Mouse (Mus musculus): ENCODE measurements around the gene Tmed3.

The Tmed3 gene

DNA sequence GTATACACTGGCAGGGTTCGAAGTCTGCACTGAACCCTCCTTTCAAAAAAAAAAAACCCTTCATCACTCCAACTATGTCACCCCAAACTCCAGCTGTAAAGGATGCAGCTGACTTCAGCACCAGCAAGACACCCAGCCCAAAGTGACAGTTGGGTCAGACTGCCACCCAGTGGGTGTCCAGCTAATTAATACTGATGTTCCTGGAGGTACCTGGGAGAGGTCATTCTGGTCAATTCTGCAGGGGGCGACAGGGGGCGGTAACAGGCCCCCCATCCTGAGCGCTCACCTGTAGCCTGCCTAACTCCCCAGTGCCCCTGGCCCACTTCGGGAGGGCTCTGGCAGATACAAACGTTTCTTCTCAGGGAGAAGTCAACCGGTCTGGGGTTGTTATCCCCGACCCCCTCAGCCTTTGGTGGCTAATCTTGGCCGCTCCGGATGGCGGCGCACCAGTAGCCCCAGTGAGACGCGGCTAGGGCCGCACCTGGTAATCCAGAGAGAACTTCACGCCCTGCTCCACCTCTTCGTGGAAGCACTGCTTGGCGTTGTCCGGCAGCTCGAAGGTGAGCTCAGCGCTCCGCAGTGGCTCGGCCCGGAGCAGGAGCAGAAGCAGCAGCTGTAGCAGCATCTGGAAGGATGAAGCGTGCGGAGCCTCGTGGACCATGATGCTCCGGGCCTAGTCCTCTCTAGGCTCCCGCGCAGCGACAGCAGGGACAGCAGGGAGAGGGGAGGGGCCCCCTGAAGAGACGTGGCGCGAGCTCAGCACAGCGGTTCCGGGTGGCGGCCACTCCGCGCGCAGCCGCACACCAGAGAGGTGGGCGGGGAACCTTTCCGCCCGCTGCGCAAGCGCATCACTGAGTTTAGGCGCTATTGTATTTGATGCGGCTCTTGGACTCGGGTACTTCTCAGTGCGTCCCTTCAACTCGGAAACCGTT lies at the start of gene Tmed3:
Tmed3 (minus strand) TSS at position 804 of the 932 bp plus-strand sequence.
- DNase-seq (ENCODE audit: low spot score) = peak; percentile 89

DNA sequence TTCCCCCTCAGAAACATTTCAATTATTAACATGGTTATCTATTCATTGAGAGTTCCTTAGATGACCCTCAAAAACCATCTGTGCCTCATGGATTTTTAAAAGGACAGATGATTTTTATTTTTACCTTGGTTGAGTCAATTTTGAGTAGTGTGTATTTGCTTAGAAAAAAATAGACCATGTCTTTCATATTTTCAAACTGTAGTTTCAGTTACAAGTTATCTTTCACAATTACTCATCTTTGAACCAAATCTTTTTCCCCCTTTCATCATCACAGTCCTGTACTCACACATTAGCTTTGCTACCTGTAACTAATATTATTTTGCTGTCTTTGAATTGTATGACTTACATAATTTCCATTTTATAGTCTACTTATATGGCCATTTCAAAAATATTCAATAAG lies 35.2 kb upstream of the Tmed3 start:
- DNase-seq (ENCODE audit: low spot score) = no peak

DNA sequence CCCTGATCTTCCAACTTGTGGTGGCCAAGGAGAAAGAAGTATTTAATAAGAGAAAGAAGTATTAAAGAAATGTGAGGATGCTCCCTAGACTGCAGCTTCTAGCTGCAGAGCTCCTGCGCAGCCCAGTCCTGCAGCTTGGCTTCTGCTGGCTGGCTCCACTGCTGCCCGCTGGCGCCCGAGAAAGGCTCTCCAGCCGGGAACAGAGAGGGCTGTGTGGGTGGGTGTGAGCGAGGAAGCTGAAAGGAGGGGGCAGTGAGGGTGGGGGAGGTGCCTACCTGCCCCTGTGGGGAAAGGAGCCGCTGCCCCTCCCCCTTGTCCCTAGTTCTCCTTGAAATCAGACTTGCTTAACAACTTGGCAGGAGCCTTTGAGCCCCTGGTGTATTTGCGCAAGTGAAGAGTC lies 33.4 kb upstream of the Tmed3 start, which contains the start of gene Ankrd34c:
Ankrd34c (minus strand) TSS at position 181 of the 400 bp plus-strand sequence.
- DNase-seq (ENCODE audit: low spot score) = no peak

DNA sequence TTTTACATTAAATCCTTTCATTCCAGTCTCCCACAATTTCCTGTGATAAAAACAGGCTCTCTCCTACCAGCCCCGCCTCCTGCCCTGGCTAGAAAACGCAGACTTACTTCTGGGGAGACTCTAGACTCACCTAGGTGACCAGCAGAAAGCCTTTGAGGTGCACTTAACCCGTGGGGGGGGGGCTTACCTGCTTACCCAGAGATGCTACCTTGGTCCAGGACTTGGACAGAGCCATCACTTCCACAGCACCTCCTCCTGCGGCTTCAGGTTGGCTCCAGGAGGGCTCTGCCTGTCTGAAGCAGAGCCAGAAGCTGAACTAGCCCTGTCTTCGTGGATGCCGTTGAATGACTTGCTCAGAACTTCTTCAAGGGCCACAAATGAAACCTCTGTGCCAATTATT lies 33.0 kb upstream of the Tmed3 start:
- no peak for DNase-seq (ENCODE audit: low spot score)

DNA sequence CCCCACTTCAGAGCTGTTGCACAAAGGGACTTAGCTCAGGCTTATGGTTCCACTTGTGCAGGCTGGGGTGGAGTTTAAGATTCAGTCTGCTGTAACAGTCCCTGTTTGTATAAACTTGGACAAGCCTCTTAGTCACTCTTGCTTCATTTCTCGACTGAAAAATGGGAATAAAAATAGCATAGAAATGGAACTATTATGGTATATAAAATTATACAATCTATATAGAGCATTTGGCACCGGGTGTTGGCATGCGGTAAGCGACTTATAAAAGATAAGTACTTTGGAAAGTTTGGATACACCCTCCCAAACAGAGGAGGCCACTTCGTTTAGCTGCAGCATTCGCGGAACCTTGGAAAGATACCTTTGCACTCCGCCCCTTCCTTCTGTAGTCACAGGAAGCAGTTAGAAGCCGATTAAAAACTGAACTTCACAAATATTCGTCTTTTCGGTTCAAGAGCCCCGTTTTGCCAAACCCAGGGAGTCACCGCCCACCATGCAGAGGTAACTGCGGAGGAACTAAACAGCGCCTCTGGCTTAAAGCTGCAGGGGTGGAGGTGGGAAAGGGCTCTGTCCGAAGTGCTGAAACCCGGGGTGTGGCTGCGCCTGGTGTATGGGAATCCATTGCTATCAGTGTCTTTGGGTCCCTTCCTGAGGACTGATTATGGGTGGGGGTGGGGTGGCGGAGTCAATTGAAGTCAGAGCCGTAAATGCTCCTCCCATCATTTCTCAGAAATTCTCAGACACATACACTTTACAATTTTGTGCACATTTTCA lies 32.3 kb upstream of the Tmed3 start:
- DNase-seq (ENCODE audit: low spot score) = no peak

DNA sequence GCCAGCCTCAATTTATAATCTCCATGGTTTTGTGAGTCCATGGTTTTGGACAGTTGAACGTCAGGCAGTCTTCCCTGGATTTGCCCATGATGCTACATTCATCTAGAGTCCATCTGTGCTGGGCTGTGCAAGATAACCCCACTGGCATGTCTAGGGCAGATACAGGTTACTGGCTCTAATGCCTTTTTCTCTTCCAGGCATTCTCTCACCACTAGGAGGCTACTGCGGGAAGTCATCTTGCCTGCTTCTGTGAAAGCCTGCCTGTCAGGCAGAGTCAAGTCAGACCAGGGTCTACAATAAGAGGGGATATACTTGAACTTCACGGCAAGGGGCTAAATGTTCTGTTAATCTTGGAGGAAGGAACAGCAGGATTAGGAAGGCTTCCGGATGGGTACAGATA lies 2.0 kb upstream of the Tmed3 start:
- no peak for DNase-seq (ENCODE audit: low spot score)

DNA sequence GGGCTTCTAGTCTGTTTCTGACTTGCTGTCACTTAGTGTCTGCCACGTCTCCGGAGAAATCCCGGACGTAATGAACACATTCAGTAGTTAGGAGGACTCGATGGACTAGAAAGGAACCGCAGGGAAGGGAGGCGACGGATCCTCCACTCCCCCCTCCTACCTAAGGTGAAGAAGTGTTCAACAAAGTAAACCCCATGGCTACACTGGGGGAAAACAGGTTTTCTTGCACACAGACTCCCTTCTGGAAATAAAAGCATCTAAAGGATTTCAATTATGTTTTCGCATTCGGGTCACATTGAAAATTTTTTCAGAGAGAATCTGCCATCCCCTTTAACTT lies 297 bp upstream of the Tmed3 start:
- no peak for DNase-seq (ENCODE audit: low spot score)

DNA sequence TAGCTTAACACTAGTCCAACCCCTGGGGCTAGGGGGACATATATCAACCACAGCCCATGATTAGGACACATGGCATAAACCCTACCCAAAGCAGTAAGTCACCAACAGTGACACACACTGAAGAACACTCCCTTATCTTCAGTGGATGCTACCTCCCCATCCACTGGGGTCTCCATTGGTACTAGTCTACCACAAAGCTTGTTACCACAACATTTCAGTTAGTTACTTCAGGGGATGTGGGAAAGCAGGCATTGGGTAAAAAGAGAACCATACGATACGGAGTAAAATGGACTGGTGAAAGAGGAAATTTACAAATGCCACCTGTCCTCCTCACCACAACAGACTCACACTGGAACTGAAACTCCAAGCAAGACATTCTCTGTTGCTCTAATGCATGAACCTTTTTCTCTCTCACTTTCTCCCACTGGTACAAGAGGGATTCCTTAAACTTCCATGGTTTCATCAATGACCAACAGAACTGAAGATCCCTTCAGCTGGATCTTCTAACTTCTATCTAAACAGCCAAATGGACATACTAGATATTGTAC lies 3.9 kb downstream of the Tmed3 start:
- no peak for DNase-seq (ENCODE audit: low spot score)

DNA sequence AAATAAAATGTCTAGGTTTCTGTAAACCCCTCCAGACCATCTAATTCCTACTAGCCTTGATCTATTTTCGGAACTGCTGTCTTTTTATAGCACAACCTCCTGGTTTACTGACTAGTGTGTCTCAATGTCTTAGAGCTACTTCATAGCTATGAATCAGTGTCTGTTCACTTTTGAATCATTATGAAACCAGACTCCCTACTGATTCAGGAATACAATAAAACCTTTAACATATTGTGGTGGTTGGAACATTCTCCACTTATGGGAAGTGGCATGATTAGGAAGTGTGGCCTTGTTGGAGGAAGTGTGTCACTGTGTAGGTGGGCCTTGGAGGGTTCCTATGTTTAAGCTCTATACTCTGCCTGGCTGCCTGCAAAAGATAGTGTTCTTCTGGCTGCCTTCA lies 9.7 kb downstream of the Tmed3 start:
- no peak for DNase-seq (ENCODE audit: low spot score)

DNA sequence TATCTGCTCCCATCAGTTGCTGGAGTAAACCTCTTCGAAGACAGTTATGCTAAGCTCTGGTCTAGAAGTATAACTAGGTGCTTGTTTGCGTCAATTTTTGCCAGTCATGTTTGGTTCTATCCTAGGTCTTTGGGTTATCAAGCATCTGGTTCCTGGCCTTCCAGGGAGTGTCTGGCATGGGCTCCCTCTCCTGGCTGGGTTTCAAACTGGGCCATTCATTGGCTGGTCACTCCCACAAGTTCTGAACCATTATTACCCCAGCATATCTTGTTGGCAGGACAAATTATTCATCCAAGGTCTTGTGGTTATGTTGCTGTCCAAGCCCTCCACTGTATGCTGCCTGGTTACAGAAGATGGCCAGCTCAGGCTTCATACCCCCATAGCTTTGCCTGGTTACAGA lies 11.2 kb downstream of the Tmed3 start:
- DNase-seq (ENCODE audit: low spot score) = peak; percentile 12

DNA sequence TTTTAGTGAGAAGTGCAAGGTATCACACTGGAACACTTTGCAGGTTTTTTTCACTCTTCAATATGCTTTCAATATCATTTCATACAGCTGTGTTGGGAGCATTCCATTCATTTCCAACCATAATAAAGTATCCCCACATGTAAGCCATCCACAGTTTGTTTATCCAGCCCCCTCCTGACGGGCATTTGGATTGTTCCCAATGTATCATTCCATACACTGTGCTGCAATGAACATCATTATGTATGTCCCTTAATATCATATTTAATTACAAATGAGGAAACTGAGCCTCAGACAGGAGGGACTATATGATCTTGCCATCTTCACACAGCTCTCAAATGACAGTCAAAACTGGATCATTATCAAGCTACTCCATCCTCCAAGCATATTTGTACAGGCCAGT lies 15.7 kb downstream of the Tmed3 start:
- no peak for DNase-seq (ENCODE audit: low spot score)

DNA sequence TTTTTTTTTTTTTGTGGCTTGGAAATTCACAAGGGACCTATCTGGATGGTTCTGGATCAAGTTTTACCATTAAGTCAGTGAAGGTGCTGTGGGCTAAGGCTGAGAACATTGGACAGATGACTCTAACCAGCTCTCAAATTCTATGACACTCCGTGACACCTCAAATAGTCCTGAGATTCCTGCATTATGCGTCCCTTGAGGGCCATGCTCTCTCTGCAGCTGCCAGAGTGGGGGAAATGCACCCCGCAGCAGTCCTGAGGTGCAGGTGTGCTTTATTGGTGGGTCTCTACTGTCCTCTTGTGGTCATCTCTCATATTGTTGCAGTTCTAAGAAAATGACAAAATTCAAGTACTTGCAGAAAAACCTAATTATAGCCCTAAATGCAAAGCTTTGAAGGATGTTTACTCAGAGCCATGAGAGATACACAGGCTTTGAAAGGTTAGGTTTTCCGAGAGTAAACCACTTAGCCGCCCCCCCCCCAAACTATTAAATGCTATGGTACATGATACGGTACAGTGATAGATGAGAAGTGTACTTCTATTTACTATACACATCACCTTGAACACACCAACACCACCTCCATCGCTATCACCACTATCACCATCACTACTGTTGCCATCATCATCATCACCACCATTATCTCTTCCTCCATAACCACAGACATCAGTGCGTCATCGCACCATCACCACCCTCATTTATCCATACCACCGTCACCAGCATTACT lies 17.2 kb downstream of the Tmed3 start:
- DNase-seq (ENCODE audit: low spot score) = no peak

DNA sequence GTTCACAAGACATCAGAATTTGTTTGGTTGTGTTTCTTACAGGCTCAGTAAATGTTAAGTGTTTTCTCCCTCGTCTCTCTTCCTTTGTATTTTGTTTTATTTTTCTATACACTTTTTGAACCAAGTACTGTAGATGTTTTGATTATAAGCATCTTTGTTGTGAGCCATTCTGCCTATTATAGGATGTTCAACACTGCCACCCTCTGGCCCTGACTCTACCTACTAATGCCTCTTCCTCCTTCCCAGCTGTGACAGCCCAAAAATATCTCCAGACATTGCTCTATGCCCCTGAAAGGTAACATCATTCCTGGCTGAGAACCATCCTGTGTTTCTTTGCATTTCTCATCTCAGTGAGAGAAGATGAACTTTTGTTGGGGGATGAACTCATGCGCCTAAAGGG lies 18.6 kb downstream of the Tmed3 start:
- no peak for DNase-seq (ENCODE audit: low spot score)

DNA sequence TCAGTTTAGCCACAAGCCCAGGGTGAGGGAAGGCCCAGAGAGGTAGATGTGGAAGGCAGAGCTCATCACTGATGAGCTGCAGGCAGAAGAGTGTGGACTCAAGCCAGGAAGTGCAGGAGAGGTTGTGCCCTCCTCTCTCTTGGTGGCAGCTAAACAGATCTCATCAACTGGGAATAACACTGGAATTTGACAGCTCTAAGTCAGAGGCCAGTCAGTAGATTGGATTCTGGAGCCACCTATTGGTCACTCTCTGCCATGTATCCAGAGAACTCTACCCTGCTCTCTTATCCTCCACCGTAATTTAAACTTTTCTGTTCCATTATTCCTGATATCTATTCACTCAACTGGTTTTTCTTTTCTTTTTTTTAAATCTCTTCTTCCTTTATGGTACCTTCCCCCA lies 25.9 kb downstream of the Tmed3 start:
- DNase-seq (ENCODE audit: low spot score) = no peak

DNA sequence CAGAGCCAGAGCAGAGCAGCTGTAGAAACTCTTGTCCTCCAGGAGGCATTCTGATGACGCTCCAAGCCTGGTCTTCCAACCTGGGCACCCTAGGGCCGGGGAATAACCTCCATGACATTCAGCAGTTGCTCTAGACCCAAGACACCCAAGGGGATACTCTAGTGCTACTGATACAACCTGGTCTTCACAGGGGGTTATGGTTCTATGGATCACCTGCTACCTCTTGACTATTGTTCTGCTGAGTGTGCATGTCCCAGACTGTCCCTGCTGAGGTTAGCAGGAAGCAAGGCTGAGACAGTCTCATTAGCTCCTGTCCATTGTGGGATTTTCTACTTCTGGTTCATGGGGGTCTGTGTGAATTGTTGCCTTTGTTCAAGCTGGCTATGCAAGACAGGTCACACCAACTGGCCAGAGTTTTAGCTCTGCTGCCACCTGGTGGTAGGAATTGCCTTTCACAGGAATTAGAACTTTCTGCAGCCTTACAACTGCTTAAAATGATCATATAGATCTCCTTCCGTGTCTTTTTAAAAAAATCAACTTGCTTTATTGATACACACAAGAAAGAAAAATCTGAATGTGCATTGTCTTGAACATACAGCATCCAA lies 30.8 kb downstream of the Tmed3 start:
- DNase-seq (ENCODE audit: low spot score) = no peak

DNA sequence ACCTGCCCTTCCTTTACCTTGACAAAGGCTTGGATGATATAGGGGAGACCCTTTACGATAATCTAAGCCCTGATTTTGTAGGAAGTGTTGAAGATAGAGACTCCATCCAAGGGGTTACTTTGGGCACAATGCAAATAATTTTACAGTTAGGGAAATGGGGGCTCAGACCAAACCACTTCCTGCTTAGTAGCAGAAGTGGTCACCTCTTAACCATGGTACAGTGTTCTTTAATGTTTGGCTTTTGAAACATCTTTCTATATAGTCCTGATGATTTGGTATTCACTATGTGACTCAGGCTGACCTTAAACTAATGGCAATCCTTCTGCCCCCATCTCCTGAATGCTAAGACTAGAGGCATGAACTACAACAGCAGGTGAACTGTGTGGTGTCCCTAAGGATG lies 31.5 kb downstream of the Tmed3 start:
- DNase-seq (ENCODE audit: low spot score) = no peak

DNA sequence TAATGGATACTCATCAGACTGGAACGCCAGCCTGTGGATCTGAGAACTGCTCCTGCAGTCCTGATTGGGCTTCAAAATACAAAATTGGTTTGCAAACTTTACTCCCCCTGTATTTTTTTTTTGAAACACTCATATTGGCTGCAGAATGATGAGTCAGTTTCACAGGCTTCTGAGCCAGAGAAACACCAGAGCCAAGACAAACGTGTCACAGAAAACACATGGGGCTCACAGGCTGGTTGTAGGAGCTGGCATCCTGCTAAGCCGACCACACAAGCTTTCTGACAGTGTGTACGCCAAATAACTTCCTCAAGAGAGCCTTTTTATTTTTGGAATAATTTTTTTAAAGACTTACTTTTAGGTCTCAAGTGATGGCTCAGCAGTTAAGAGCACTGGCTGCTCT lies 35.0 kb downstream of the Tmed3 start:
- no peak for DNase-seq (ENCODE audit: low spot score)

DNA sequence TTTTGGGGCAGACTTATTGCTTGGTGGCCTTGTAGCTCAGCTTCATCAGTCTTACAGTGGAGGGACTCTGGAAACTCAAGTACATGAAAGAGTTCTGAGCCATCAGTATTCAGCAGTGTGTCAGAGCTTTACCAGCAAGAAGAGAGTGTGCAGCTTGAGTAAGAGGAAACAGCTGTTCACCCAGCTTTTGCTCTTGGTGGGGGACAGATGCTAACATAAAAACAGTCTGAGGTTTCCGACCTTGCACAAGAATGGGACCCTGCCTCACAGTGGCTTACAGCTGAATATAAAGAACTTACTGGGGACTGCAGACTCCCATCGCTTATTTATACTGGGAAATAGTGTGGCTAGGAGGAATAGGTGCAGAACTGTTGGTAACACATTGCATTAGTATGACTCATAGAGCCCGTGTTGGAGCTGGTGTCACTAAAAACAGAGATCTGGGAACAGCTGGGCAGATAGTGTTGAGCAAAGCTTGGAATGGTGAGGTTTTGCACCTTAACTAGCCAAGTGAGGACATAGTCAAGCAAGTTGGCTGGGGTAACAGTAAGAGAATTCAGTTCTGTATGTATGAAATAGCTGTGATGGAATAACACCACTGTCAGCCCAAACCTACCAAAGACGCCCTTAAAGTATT lies 37.4 kb downstream of the Tmed3 start:
- DNase-seq (ENCODE audit: low spot score) = no peak

DNA sequence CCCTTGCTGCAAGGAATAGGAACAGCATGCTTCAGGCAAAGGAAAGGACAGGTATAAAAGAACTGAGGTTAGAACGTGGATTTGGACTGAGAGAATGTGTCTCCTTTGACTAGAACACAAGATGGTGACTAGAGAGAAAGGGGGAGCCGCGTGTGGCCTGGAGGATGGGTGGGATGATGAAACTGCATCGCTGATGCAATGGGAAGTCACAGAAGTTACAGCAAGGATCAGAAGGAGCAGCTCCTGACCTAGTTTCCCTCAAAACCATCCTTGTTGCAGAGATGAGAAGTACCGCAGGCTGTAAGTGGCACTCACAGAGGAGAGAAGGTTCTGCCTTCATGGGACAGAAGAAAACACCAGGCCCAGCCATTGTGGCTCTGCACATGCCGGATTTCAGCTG lies 54.0 kb downstream of the Tmed3 start:
- DNase-seq (ENCODE audit: low spot score) = no peak

Data from ovary, adult 18-20 months (tissue).